Mouse (Mus musculus): Measurements from ENCODE around the gene Prickle3.

DNA sequence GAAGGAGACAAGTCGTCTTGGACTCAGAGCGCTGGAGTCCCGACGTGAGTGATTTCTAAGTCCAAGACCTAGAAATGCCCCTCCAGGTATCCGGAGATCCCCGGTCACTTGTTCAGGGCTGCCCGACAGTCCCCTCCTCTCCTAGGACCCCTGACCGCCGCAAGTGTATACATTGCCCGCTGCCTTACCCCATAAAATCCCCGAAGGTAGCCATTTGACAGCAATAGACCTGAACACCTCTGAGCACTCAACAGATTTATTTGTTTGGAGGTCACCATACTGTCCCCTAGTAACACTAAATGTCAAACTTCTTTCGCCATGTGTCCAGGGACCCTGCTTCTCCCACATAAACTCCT is 23.0 kb downstream of the Prickle3 start:
- TF ChIP-seq EP300 (IDR thresholded peaks at IDR 0.05; ENCODE audit: low read depth) (no peak), CTCF (IDR thresholded peaks at IDR 0.05; ENCODE audit: low read depth) (no peak)
